Mouse (Mus musculus): ENCODE measurements around the gene Ttyh1. TPM values are rescaled to one million over a fixed set of nuclear protein-coding genes. Genes with fewer than 3 reads are reported as not detected.

Gene Ttyh1
- polyA plus RNA-seq (2015; fragmentation: Nextera tagmentation; extraction: Ambion mirVana) = 7.1 and 9.7 TPM in 2 replicates

DNA sequence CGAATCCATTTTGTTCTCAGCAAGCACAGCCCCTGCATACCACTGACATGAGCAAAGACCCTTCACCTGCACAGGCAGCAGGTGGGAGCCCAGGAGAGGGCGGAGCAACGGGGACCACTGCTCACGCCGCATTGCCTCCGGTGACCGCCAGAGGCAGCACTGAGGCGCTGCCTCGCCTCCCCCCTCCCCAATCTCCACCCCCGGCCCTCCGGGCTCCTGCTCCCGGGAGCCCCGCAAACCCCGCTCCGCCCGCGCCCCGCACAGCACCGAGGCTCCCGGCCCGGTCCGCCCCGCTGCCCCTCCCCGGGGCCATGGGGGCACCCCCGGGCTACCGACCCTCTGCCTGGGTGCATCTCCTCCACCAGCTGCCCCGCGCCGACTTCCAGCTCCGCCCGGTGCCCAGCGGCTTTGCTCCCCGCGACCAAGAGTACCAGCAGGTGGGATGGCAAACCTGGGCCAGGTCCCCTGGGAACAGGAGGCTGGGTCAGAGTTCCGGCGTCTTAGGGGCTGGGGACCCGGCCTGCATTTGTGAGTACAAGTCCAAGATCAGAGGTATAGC lies at the start of gene Ttyh1:
TSS of gene Ttyh1 (plus strand) at position 65 of the 559 bp plus-strand sequence.
- peak; percentile 37 for ATAC-seq

DNA sequence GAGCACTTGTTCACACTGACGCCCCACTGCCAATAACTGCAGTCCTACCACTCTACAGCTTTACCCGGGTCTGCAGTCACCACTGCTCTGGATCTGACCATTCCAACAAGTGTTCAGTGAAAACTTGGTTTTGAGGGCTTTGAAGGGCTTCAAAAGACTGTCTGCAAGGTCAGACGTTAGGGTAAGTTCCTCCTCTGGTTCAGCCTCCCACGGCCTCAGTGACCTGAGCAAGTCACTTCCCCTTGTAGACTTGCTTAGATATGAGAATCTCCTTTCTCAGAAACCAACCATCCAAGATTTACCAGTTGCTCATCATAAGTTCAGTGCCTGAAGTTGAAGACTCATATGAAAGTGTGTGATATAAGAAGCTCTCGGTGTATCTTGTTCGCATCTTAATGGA lies 48.1 kb upstream of the Ttyh1 start:
- ATAC-seq = no peak
- no peaks in the 10 kb centered on the region for H3K36me3 ChIP-seq
- H3K27me3 ChIP-seq (replicated peaks) = no peaks in the 10 kb centered on the region
- 87% methylated on average over 6 of the region's 6 CpGs for WGBS
- no peak overlapping the region for H3K4me3 ChIP-seq (replicated peaks)
- no peak overlapping the region for H3K9ac ChIP-seq
- H3K27ac ChIP-seq = no peak overlapping the region
- no peak overlapping the region for H3K4me2 ChIP-seq (replicated peaks)
- no peaks in the 10 kb centered on the region for H3K4me1 ChIP-seq (replicated peaks)
- H3K9me3 ChIP-seq = no peaks in the 10 kb centered on the region

More for the DNA sequence above, at the start of gene Ttyh1:
- H3K4me2 ChIP-seq (replicated peaks) = peak within 1 kb of the TSS; percentile 66
- peak within 1 kb of the TSS; percentile 42 for H3K4me3 ChIP-seq (replicated peaks)
- H3K27me3 ChIP-seq (replicated peaks) = peaks cover 18% of the 10 kb centered on the region
- H3K4me1 ChIP-seq (replicated peaks) = peaks cover 5% of the 10 kb centered on the region
- H3K9me3 ChIP-seq = no peaks in the 10 kb centered on the region
- no peaks in the 10 kb centered on the region for H3K36me3 ChIP-seq
- under 1% methylated on average over 25 of the region's 37 CpGs for WGBS
- no peak within 1 kb of the TSS for H3K27ac ChIP-seq
- H3K9ac ChIP-seq = peak within 1 kb of the TSS; percentile 42

DNA sequence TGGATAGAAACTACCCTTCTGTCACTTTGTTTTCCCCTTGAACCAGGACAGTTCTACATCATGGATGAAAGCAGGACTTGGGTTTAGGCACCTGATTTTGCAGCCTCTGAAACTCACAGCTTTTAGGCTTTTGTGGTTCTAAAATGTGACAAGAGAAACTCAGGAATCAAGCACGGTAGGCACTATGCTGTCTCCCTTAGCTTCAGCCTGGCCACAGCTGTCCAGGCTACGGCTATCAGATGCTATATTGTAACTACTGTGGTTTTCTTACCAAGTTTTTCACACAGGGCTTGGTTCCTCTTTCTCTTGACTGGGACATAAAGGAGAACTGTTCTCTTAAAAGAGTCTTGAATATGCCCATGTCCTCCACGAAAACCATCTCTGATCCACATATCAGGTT lies 46.1 kb upstream of the Ttyh1 start:
- ATAC-seq = no peak
- 69% methylated on average over 3 of the region's 3 CpGs for WGBS
- no peak overlapping the region for H3K27ac ChIP-seq

DNA sequence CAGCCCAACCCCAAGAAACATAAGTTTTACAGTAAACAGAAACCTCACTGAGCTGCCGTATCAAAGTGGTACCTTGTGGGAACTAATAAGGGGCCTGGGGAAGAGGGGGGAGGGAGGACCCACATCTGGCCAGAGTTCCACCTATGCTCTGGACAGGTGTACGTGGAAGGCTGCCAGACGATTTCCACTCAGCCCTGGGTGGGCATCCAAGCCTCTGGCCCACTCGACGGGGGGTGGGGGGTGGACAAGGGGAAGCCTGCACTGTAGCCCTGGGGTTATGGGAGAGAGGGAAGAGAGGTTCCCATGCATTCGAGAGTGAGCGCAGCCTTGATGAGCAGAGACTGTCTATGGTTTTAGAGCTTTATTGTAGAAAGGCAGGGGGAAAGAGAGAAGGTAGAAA lies 39.7 kb upstream of the Ttyh1 start:
- H3K4me2 ChIP-seq (replicated peaks) = no peak overlapping the region
- H3K27ac ChIP-seq = no peak overlapping the region
- no peaks in the 10 kb centered on the region for H3K36me3 ChIP-seq
- H3K4me1 ChIP-seq (replicated peaks) = no peaks in the 10 kb centered on the region
- no peak overlapping the region for H3K4me3 ChIP-seq (replicated peaks)
- H3K9me3 ChIP-seq = no peaks in the 10 kb centered on the region
- H3K9ac ChIP-seq = no peak overlapping the region
- no peaks in the 10 kb centered on the region for H3K27me3 ChIP-seq (replicated peaks)
- ATAC-seq = no peak
- WGBS = 70% methylated on average over 7 of the region's 7 CpGs

More for the DNA sequence above, 46.1 kb upstream of the Ttyh1 start:
- no peak overlapping the region for H3K4me2 ChIP-seq (replicated peaks)
- no peak overlapping the region for H3K4me3 ChIP-seq (replicated peaks)
- H3K4me1 ChIP-seq (replicated peaks) = no peaks in the 10 kb centered on the region
- no peak overlapping the region for H3K9ac ChIP-seq
- H3K27me3 ChIP-seq (replicated peaks) = no peaks in the 10 kb centered on the region
- no peaks in the 10 kb centered on the region for H3K36me3 ChIP-seq
- no peaks in the 10 kb centered on the region for H3K9me3 ChIP-seq

DNA sequence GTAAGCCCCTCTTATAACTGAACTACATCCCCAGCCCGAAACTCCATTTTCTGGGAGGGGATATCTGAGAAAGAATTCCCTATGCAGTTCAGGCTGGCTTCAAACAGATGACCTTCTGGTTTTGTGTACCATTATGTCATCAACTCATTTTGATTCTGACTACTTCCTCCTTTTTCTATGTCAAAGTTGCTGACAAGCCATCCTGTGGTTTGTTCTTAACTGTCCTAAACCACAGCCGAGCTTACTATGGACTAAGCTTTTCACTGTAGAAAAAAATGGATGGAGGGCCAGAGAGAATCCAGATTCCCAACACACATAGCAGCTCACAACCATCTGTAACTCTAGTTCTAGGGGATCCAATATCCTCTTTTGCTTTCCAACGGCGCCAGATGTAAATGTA lies 38.7 kb upstream of the Ttyh1 start:
- WGBS = 83% methylated on average over 4 of the region's 4 CpGs

DNA sequence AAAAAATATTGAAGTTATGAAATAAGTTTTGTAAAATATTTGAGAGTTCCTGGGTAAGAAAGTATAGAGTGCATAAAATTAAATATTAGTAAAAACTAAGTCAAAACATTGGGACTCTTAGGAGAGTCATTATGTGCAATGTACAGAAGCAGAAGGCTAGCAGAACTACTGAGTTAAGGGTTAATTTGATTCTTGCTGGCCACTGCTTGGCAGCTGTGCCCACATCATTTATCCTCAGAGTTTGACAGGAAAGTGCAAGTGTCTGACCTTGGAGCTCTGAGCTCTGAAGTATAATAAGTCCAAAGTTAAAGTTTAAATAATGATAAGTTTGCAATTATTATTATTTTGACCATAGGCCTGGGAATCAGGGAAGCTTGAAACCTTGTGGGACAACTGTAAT lies 37.5 kb upstream of the Ttyh1 start:
- Histone ChIP-seq H3K9ac (no peak overlapping the region), H3K27ac (no peak overlapping the region)
- ATAC-seq = no peak

More for the DNA sequence above, 38.7 kb upstream of the Ttyh1 start:
- H3K9ac ChIP-seq = no peak overlapping the region
- no peak overlapping the region for H3K4me3 ChIP-seq (replicated peaks)
- H3K4me2 ChIP-seq (replicated peaks) = no peak overlapping the region
- no peak overlapping the region for H3K27ac ChIP-seq
- no peaks in the 10 kb centered on the region for H3K36me3 ChIP-seq
- no peaks in the 10 kb centered on the region for H3K4me1 ChIP-seq (replicated peaks)
- H3K27me3 ChIP-seq (replicated peaks) = no peaks in the 10 kb centered on the region
- ATAC-seq = no peak
- no peaks in the 10 kb centered on the region for H3K9me3 ChIP-seq

DNA sequence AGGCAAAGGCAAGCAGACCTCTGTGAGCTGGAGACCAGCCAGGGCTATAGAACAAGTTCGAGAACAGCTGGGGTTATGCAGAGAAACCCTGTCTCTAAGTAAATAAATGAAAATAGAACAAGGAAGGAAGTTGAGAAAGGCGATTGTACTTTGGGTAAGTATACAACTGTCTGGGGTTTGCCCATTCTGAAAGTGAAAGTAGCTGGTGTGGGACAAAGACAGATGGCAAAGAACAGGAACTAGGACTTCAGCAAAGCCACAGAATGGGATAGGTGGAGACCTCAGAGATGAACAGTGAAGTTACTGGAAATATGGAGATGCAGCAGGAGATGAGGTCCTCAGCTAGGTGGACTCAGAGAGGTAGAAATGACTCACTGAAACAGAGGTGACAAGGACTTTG lies 36.4 kb upstream of the Ttyh1 start:
- Histone ChIP-seq H3K4me3 (replicated peaks) (no peak overlapping the region), H3K27ac (no peak overlapping the region), H3K4me2 (replicated peaks) (no peak overlapping the region), H3K9ac (no peak overlapping the region), H3K36me3 (no peaks in the 10 kb centered on the region), H3K9me3 (no peaks in the 10 kb centered on the region), H3K27me3 (replicated peaks) (no peaks in the 10 kb centered on the region), H3K4me1 (replicated peaks) (no peaks in the 10 kb centered on the region)
- peak; percentile 83 for ATAC-seq
- 12% methylated on average over 2 of the region's 2 CpGs for WGBS

More for the DNA sequence above, 37.5 kb upstream of the Ttyh1 start:
- Histone ChIP-seq H3K36me3 (no peaks in the 10 kb centered on the region), H3K4me3 (replicated peaks) (no peak overlapping the region), H3K4me1 (replicated peaks) (no peaks in the 10 kb centered on the region), H3K27me3 (replicated peaks) (no peaks in the 10 kb centered on the region), H3K4me2 (replicated peaks) (no peak overlapping the region), H3K9me3 (no peaks in the 10 kb centered on the region)

DNA sequence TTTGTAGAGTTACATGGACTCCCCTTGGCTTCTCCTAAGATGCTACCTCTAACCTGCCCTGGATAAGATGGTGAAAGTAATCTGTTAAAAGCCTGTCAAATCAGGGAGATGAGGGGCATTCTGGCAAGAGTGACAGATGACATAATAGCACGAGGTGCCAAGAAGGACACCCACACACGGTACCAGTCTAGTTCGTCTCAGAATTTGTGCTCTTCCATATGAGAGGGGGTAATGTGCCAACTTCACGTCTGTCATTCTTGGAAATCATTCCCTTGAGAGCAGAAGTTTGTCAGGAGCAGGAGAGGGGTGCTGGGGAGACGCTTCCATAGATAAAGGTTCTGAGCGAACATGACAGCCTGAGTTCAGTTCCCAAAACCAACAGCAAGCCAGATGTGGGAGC lies 35.0 kb upstream of the Ttyh1 start:
- no peaks in the 10 kb centered on the region for H3K9me3 ChIP-seq
- 75% methylated on average over 6 of the region's 6 CpGs for WGBS
- H3K27ac ChIP-seq = no peak overlapping the region
- H3K27me3 ChIP-seq (replicated peaks) = no peaks in the 10 kb centered on the region
- H3K36me3 ChIP-seq = no peaks in the 10 kb centered on the region
- H3K4me1 ChIP-seq (replicated peaks) = no peaks in the 10 kb centered on the region
- no peak overlapping the region for H3K4me3 ChIP-seq (replicated peaks)
- H3K4me2 ChIP-seq (replicated peaks) = no peak overlapping the region
- ATAC-seq = no peak
- no peak overlapping the region for H3K9ac ChIP-seq

DNA sequence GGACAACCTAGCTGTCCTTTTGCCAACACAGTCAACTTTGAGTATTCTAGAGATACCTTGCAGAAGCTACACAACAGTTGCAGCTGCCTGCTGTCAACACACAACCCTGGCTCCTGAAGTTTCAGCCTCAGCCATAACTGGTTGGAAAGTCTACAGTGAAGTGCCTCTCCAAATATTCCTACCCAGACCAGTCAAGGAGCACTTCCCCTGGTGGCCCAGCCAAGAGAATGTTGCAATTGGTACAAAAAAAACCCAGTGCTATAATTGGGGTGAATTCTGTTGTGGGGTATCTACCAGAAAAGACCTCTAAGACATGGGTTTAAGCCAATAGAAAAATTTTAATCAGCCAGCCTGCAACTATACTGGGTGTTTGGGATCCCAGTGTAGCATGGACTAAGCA lies 33.6 kb upstream of the Ttyh1 start:
- no peak overlapping the region for H3K9ac ChIP-seq
- no peaks in the 10 kb centered on the region for H3K9me3 ChIP-seq
- ATAC-seq = no peak
- H3K27me3 ChIP-seq (replicated peaks) = no peaks in the 10 kb centered on the region
- no peaks in the 10 kb centered on the region for H3K36me3 ChIP-seq
- H3K4me2 ChIP-seq (replicated peaks) = no peak overlapping the region
- H3K4me3 ChIP-seq (replicated peaks) = no peak overlapping the region
- no peak overlapping the region for H3K27ac ChIP-seq
- no peaks in the 10 kb centered on the region for H3K4me1 ChIP-seq (replicated peaks)

DNA sequence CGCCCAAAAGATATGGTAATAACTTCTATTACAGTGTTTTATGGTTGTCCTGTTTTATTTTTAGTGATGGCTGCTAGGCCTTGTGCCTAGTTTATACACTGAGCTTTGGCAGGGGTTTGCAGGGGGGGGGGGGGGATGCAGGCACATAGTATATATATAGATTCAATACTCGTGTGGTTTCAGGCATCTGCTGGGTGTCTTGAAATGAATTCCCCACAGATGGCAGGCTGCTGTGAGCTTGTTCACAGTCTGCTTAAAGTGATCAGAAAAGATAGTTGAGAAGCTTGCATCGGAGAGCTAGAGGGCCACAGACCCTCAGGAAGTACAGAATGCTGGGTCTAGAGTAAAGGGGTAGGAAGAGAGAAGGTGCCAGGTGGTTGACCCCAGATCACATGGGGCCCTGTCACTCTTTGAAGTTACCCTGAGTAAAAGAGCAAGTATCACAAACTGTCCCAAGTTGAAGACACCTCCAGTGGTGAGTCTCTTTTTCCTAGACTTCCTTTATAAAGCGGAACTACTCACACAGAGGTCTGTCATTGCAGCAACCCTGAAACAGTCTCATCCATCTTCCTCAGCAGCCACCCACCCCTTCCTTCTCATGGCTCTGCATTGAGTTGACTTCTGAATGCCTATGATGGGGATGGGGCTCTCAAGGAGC lies 31.8 kb upstream of the Ttyh1 start:
- no peak overlapping the region for H3K9ac ChIP-seq
- H3K36me3 ChIP-seq = no peaks in the 10 kb centered on the region
- H3K4me1 ChIP-seq (replicated peaks) = no peaks in the 10 kb centered on the region
- H3K27me3 ChIP-seq (replicated peaks) = no peaks in the 10 kb centered on the region
- no peak overlapping the region for H3K4me2 ChIP-seq (replicated peaks)
- H3K4me3 ChIP-seq (replicated peaks) = no peak overlapping the region
- H3K27ac ChIP-seq = no peak overlapping the region
- no peak for ATAC-seq
- 69% methylated on average over 4 of the region's 4 CpGs for WGBS
- H3K9me3 ChIP-seq = no peaks in the 10 kb centered on the region

DNA sequence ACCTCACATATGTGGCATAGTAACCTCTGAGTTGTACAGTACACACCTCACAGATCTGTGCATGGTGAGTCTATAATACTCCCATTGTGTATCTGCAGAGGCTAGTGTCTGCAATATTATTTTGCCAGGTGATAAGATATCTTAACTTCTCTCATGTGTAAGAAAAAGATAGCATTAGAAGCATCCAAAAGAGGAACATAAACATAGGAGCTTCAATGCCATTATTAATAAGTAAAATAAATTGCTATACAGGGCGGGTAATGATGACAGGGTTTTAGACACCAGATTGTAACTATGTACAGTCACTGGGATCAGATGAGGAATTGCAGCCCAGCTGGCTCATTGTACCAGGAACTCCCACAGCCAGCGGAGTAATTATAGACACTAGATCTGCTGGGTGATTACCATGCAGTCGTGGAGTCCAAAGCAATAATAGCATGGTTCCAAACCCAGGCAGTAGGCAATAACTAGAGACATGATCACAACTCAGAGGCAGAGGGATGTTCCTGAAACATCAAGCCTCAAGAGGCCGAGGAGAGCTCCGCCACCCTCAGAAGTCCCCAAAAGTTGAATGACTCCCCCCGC lies 31.2 kb upstream of the Ttyh1 start:
- 78% methylated on average over 6 of the region's 6 CpGs for WGBS
- Histone ChIP-seq H3K27ac (no peak overlapping the region), H3K4me3 (replicated peaks) (no peak overlapping the region)

DNA sequence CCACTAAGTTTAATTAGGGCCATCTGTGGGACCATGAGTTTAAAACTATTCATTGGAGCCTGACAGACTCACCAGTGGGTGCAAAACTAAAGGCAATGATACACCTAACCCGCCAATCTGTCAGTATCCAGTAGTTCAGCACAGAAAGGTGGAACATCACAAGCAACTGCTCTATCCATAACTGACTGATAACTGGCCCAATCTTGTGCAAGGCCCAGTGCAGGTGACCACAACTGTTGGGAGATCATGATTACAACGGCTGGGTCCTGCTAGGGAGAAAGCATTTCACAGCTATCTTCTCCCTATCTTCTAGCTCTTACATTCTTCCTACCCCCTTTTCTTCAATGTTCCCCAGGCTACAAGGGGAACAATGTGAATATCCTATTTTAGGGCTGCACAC lies 30.5 kb upstream of the Ttyh1 start:
- no peaks in the 10 kb centered on the region for H3K9me3 ChIP-seq
- 78% methylated on average over 2 of the region's 2 CpGs for WGBS

More for the DNA sequence above, 31.2 kb upstream of the Ttyh1 start:
- no peak overlapping the region for H3K4me2 ChIP-seq (replicated peaks)
- H3K36me3 ChIP-seq = no peaks in the 10 kb centered on the region
- no peaks in the 10 kb centered on the region for H3K4me1 ChIP-seq (replicated peaks)
- no peak overlapping the region for H3K9ac ChIP-seq
- ATAC-seq = no peak
- H3K27me3 ChIP-seq (replicated peaks) = no peaks in the 10 kb centered on the region
- no peaks in the 10 kb centered on the region for H3K9me3 ChIP-seq

DNA sequence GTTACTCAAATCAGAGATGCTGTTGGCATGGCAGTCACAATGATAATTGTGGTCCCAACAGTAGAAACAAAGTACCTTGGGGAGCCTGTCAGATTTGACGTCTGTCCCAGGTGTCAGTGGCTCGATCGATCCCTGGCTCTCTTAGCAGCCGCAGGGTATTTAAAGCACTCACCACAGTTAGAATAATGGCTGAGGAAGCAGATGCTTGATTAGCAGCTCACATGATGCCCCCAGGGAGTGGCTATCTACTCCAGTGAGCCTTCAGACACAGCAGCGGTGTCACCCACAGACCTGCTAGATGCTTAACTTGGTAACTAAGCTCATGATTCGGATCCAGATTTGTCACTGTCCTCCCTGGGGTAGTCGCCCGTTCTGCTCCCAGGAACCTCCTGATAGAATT lies 28.0 kb upstream of the Ttyh1 start:
- Histone ChIP-seq H3K4me1 (replicated peaks) (no peaks in the 10 kb centered on the region), H3K9ac (no peak overlapping the region), H3K4me3 (replicated peaks) (no peak overlapping the region), H3K9me3 (no peaks in the 10 kb centered on the region), H3K27ac (no peak overlapping the region), H3K27me3 (replicated peaks) (no peaks in the 10 kb centered on the region), H3K36me3 (no peaks in the 10 kb centered on the region), H3K4me2 (replicated peaks) (no peak overlapping the region)
- no peak for ATAC-seq
- WGBS = 49% methylated on average over 8 of the region's 8 CpGs

More for the DNA sequence above, 30.5 kb upstream of the Ttyh1 start:
- H3K4me1 ChIP-seq (replicated peaks) = no peaks in the 10 kb centered on the region
- H3K36me3 ChIP-seq = no peaks in the 10 kb centered on the region
- H3K27me3 ChIP-seq (replicated peaks) = no peaks in the 10 kb centered on the region
- no peak overlapping the region for H3K4me3 ChIP-seq (replicated peaks)
- H3K9ac ChIP-seq = no peak overlapping the region
- no peak overlapping the region for H3K4me2 ChIP-seq (replicated peaks)
- H3K27ac ChIP-seq = no peak overlapping the region
- ATAC-seq = no peak

Data from intestine, embryonic 15.5 days (tissue).